Mouse (Mus musculus) forebrain, embryonic 14.5 days (tissue): ENCODE measurements around the gene Gbe1. TPM values are rescaled to one million over a fixed set of nuclear protein-coding genes. Genes with fewer than 3 reads are reported as not detected.
A peak's percentile ranks its signal among the peaks of the same experiment; 100 is the strongest.

Experiments used
- ATAC-seq: fragments of 200-750 bp; cut with Nextera tagmentation; 2 replicates; pipeline ENCODE4 v1.8.0; 2017; ENCODE audit warnings: mild to moderate bottlenecking, moderate library complexity
- DNase-seq: peaks from one replicate; pipeline ENCODE4 v3.0.0-alpha.2; 2015; ENCODE audit warnings: low spot score
- H3K27ac ChIP-seq: fragments of 300-500 bp; sonication (generic); 2 replicates; pipeline ENCODE4 v1.5.1; 2014; ENCODE audit warnings: low read depth, mild to moderate bottlenecking, control low read depth, low read length, moderate library complexity
- H3K27me3 ChIP-seq: fragments of 300-500 bp; sonication (generic); replicated peaks from 2 replicates; pipeline ENCODE4 v1.6.1; 2014; ENCODE audit warnings: low read length, control low read depth, mixed read lengths; ENCODE audit not compliant: control insufficient read depth, insufficient read depth
- H3K36me3 ChIP-seq: fragments of 300-500 bp; sonication (generic); 2 replicates; pipeline ENCODE4 v1.6.1; 2014; ENCODE audit warnings: low read length, control low read depth; ENCODE audit not compliant: control insufficient read depth, insufficient read depth
- H3K4me1 ChIP-seq: fragments of 300-500 bp; sonication (generic); 2 replicates; pipeline ENCODE4 v1.6.1; 2014; ENCODE audit warnings: antibody characterized with exemption, low read length, control low read depth; ENCODE audit not compliant: control insufficient read depth, insufficient read depth
- H3K4me2 ChIP-seq: fragments of 300-500 bp; sonication (generic); 2 replicates; pipeline ENCODE4 v1.6.1; 2014; ENCODE audit warnings: mild to moderate bottlenecking, control low read depth, low read length
- H3K4me3 ChIP-seq: fragments of 300-500 bp; sonication (generic); 2 replicates; pipeline ENCODE4 v1.5.1; 2014; ENCODE audit warnings: low read depth, low read length, control low read depth
- H3K9ac ChIP-seq: fragments of 300-500 bp; sonication (generic); 2 replicates; pipeline ENCODE4 v1.6.1; 2014; ENCODE audit warnings: mild to moderate bottlenecking, low read length, control low read depth, moderate library complexity
- H3K9me3 ChIP-seq: fragments of 300-500 bp; sonication (generic); replicated peaks from 2 replicates; pipeline ENCODE4 v1.6.1; 2016; ENCODE audit warnings: low read length, control low read depth, mixed read lengths; ENCODE audit not compliant: control insufficient read depth
- WGBS: fragments of 180-500 bp; shearing (Covaris S2); extraction: QIAGEN DNeasy Blood & Tissue Kit; methylation state at CpG from one replicate; pipeline ENCODE4 v1.1.7; 2014; 5-methylcytosine and 5-hydroxymethylcytosine counted together
- polyA plus RNA-seq: library from polyadenylated mRNA; unstranded; fragments of >200 nt; fragmentation: Nextera tagmentation; extraction: Ambion mirVana; gene quantifications from 2 replicates; pipeline ENCODE4 v1.2.1, GENCODE M21; 2014

Gbe1 gene
- 12.6 and 13.7 TPM in 2 replicates for polyA plus RNA-seq

DNA sequence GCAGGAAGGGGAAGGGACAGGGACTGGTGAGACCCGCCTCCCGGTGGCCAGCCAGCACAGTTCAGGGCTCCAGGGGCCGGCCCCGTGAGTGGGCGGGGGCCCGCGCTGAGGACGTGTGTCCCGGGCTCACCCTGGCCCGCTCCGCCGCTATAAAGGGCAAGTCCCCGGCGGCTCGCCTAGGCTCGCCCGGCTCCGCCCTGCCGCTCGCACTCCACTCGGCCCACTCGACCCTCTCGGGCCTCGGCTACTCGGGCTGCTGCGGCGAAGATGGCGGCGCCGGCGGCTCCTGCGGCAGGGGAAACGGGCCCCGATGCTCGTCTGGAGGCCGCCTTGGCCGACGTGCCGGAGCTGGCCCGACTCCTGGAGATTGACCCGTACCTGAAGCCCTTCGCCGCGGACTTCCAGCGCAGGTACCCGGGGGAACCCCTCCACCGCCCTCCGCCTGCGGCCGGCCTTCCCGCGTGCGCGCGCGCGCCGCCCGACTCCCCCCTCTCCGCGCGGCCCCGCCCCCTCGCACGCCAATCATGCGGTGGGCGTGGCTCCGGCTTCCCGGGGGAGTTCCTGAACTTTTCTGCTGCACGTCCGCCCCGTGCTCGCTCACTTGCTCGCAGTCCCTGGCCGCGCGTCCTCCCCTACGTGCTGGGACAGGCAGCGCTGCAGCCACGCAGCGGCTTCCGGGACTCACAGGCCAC, at the start of gene Gbe1:
Gene Gbe1 (plus strand): TSS at position 64 of the 692 bp plus-strand sequence.
- Histone ChIP-seq H3K4me3 (peak within 1 kb of the TSS; percentile 60), H3K36me3 (no peaks in the 10 kb centered on the region), H3K27ac (peak within 1 kb of the TSS; percentile 86), H3K4me2 (peak within 1 kb of the TSS; percentile 66), H3K9ac (peak within 1 kb of the TSS; percentile 87), H3K4me1 (peaks cover 4% of the 10 kb centered on the region; the same call in 1 of the 2 replicates), H3K9me3 (no peaks in the 10 kb centered on the region), H3K27me3 (no peaks in the 10 kb centered on the region)
- WGBS, result under 1% methylated on average over 66 of the region's 82 CpGs
- DNase-seq (peak; percentile 92), ATAC-seq (peak; percentile 97)

DNA sequence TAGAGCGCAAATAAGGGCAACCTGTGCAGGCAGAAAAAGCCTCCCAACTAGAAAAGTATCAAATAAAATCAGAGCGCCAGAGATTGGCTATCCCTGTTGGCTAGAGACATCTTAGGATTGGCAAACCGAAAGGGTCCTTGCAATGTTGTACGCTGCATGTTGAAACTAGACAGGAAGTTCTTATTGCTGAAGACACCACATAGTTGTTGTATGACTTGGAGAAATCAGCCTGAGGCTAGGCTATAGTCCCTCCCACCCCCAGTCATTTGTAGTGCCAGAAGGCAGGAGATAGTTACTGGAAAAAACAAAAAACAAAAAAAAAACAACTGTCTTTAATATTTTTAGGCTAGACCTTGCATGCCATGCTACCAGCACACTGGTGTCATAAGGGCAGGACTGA, 3.1 kb upstream of the Gbe1 start:
- Histone ChIP-seq H3K36me3 (no peaks in the 10 kb centered on the region), H3K27me3 (no peaks in the 10 kb centered on the region), H3K4me3 (no peak overlapping the region), H3K4me2 (no peak overlapping the region), H3K4me1 (peaks cover 4% of the 10 kb centered on the region; the same call in 1 of the 2 replicates), H3K9me3 (no peaks in the 10 kb centered on the region), H3K9ac (no peak overlapping the region), H3K27ac (no peak overlapping the region)
- ATAC-seq (no peak), DNase-seq (no peak)
- 95% methylated on average over 4 of the region's 4 CpGs for WGBS

DNA sequence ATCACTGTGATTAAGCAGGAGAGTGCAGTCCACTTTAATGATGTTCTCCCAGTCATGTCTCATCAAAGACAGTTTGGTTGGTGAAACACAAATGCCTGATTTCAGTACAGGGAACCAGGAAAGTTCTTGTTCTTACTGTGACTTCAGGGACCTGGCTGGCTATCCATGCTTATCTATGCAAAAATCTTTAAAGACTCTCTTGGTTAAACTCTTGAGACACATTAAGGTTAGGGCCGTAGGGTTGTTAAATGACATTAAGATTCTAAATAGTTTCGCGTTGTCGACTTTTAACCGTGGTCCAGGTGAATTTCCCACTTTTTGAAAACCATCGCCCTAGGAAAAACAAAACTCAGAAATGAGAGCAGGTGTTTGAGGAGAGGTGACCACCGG, 258 bp upstream of the Gbe1 start:
- 3% methylated on average over 7 of the region's 7 CpGs for WGBS
- no peak for ATAC-seq

DNA sequence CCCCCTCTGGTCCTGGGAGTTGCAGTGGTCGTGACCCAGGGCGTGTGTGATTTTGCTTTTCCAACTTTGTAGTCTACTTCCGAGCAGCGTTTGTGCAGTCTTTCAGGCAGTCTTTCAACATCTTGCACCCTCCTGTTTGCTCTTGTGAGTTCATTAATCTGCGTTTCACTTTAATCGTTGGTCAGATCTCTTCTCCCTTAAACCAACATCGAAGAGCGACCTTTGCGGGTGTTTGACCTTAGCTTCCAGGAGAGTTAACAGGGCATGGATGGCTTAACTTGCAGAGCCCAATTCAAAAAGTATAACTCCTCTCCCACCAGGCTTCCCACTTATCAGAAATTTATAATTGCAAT, 805 bp downstream of the Gbe1 start:
- Histone ChIP-seq H3K27me3 (no peaks in the 10 kb centered on the region), H3K4me1 (peaks cover 4% of the 10 kb centered on the region; the same call in 1 of the 2 replicates), H3K4me2 (peak overlapping the region; percentile 66), H3K9ac (peak overlapping the region; percentile 87), H3K36me3 (no peaks in the 10 kb centered on the region), H3K27ac (no peak overlapping the region), H3K9me3 (no peaks in the 10 kb centered on the region), H3K4me3 (peak overlapping the region; percentile 60)
- WGBS, result 0% methylated on average over 9 of the region's 9 CpGs
- DNase-seq (no peak), ATAC-seq (no peak)

More for the DNA sequence above, 258 bp upstream of the Gbe1 start:
- H3K9me3 ChIP-seq, result no peaks in the 10 kb centered on the region
- H3K9ac ChIP-seq, result peak overlapping the region; percentile 87
- H3K27me3 ChIP-seq, result no peaks in the 10 kb centered on the region
- peak overlapping the region; percentile 60 for H3K4me3 ChIP-seq
- H3K4me1 ChIP-seq, result peaks cover 4% of the 10 kb centered on the region; the same call in 1 of the 2 replicates
- H3K4me2 ChIP-seq, result peak overlapping the region; percentile 66
- no peak for DNase-seq
- H3K36me3 ChIP-seq, result no peaks in the 10 kb centered on the region
- peak overlapping the region; percentile 86; the same call in 1 of the 2 replicates for H3K27ac ChIP-seq

DNA sequence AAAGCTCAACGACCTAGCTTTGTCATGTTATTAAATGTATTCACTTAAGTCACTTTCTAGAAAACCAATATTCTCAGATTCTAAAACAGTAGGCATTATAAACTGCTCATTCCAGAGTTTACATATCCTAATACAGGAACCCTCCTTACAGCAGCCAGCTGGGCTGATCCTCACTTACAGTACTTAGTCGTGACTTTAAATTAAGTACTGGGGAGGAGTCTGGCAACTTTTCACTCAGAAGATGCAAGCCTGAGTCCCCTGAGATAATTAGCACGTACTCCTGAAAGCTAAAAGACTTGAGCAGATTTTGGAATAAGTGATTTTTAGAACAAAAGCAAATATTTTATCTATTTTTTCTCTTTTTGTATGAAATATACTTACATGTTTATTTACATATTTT, 1.5 kb downstream of the Gbe1 start:
- Histone ChIP-seq H3K9me3 (no peaks in the 10 kb centered on the region), H3K27me3 (no peaks in the 10 kb centered on the region), H3K36me3 (no peaks in the 10 kb centered on the region), H3K4me2 (no peak overlapping the region), H3K9ac (no peak overlapping the region), H3K4me1 (peaks cover 4% of the 10 kb centered on the region; the same call in 1 of the 2 replicates), H3K4me3 (no peak overlapping the region), H3K27ac (no peak overlapping the region)
- WGBS, result 17% methylated on average over 3 of the region's 3 CpGs
- no peak for ATAC-seq
- peak; percentile 36 for DNase-seq

DNA sequence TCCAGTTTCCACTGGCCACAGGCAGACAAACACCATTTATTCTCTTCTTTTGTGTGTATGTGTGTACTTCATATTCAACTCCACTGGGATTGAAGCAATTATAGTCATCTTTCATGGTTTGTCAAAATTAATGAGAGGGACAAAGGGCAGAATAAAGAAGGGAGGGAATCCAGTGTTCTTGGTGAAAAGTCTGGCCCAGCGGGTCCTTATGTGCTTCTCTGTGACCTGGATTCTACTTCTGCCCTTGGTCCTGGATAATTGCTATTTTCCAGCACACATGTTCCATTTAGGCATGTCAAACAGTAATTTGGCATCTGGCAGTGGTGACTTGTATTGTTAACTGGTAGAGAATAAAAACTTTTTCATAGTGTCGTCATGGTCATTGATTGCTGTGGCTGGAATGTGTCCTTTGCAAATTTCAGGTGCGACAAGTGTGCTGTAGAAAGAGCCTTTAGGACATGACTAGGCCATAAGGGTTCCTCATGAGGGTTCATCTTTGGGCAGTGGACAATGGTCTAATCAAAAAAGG, 2.2 kb downstream of the Gbe1 start:
- H3K27ac ChIP-seq, result no peak overlapping the region
- H3K4me2 ChIP-seq, result no peak overlapping the region
- no peaks in the 10 kb centered on the region for H3K36me3 ChIP-seq
- peaks cover 4% of the 10 kb centered on the region; the same call in 1 of the 2 replicates for H3K4me1 ChIP-seq
- H3K9ac ChIP-seq, result no peak overlapping the region
- H3K4me3 ChIP-seq, result no peak overlapping the region
- ATAC-seq, result no peak
- no peaks in the 10 kb centered on the region for H3K27me3 ChIP-seq
- 36% methylated on average over 3 of the region's 3 CpGs for WGBS
- DNase-seq, result no peak
- no peaks in the 10 kb centered on the region for H3K9me3 ChIP-seq

DNA sequence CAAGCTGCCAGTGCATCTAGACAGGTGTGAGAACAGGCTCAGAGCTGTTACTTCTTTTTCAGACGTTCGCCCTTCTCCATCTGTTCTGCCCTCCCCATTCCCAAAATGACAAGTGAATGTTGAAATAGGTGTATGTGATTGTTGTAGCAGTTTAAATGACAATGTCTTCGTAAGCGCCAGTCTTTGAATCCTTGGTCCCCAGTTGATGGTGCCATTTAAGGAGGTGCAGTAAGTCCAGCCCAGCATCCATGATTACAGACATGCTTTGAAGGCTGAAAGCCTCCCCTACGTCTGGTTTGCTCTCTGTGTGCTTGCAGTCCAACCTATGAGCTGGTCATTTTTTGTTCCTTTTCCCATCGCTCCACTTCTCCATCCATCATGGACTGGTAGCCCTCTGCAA, 5.6 kb downstream of the Gbe1 start:
- Histone ChIP-seq H3K4me3 (no peak overlapping the region), H3K4me2 (no peak overlapping the region), H3K27ac (no peak overlapping the region), H3K27me3 (no peaks in the 10 kb centered on the region), H3K36me3 (no peaks in the 10 kb centered on the region), H3K9me3 (no peaks in the 10 kb centered on the region), H3K4me1 (no peaks in the 10 kb centered on the region), H3K9ac (no peak overlapping the region)
- 88% methylated on average over 6 of the region's 6 CpGs for WGBS
- DNase-seq (no peak), ATAC-seq (no peak)

DNA sequence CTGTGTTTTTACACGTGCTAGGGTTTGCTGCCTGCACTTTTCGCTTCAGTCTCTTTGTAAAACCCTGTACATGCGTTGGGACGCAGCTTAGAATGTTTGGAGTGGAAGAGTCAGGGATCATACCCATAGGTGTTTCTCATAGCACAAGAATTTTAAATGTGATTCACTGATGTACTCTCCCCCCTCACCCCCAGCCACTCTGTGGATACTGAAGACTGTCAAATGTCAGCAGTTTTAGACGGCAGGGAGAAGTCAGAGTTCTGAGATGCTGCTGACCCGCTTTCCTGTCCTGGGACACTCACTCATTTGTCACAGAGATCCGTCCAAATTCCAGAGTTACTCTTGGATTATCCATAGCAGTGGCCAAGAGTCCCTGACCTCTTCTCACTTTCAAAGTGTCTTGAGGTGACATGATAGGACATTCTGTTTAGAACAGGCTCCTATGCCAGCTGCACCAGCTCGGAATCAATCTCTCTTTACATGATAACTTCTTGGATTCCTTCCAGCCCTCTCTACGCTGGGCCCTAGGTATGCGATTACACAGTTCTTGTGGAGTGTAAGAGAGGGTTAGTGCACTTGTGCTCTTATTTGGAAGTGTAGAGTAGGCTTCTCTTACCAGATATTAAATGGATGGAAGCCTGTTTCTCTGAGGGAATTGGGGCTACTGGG, 7.0 kb downstream of the Gbe1 start:
- ATAC-seq (no peak), DNase-seq (no peak)
- Histone ChIP-seq H3K27ac (no peak overlapping the region), H3K4me3 (no peak overlapping the region), H3K9me3 (no peaks in the 10 kb centered on the region), H3K36me3 (no peaks in the 10 kb centered on the region), H3K4me2 (no peak overlapping the region), H3K27me3 (no peaks in the 10 kb centered on the region), H3K4me1 (no peaks in the 10 kb centered on the region), H3K9ac (no peak overlapping the region)
- 72% methylated on average over 10 of the region's 10 CpGs for WGBS
